Mouse (Mus musculus) B cell, adult 2 months (primary cell): ENCODE data around the gene Nrf1.

Experiments
- DNase-seq, 2 experiments: peaks; one replicate each; pipeline ENCODE4 v3.0.0; 2022

Nrf1 gene

GRCm38 (mm10) chr6:30150471-30150870 is 102.7 kb downstream of the Nrf1 start:
- DNase-seq: no peak

- DNase-seq: no peak
Observed at GRCm38 (mm10) chr6:30152163-30152562, 104.4 kb downstream of the Nrf1 start.

- no peak for DNase-seq
Observed at GRCm38 (mm10) chr6:30152649-30153048, 104.9 kb downstream of the Nrf1 start.

- DNase-seq: no peak
Observed at GRCm38 (mm10) chr6:30153076-30153475, 105.3 kb downstream of the Nrf1 start.

GRCm38 (mm10) chr6:30153733-30154415 is 106.1 kb downstream of the Nrf1 start:
- no peak for DNase-seq

- no peak for DNase-seq
Observed at GRCm38 (mm10) chr6:30159516-30160045, 111.8 kb downstream of the Nrf1 start.

GRCm38 (mm10) chr6:30160408-30160807 is 112.6 kb downstream of the Nrf1 start:
- DNase-seq: no peak

GRCm38 (mm10) chr6:30161618-30162017 is 113.8 kb downstream of the Nrf1 start:
- DNase-seq: no peak

GRCm38 (mm10) chr6:30162091-30162490 is 114.3 kb downstream of the Nrf1 start:
- DNase-seq: no peak

GRCm38 (mm10) chr6:30166349-30166748 is 118.6 kb downstream of the Nrf1 start:
- DNase-seq: no peak

- DNase-seq: no peak
Observed at GRCm38 (mm10) chr6:30167192-30167591, 119.4 kb downstream of the Nrf1 start.

- DNase-seq: no peak
Observed at GRCm38 (mm10) chr6:30168275-30168674, 120.5 kb downstream of the Nrf1 start.

- DNase-seq: no peak
Observed at GRCm38 (mm10) chr6:30169148-30169547, 121.4 kb downstream of the Nrf1 start.

GRCm38 (mm10) chr6:30171226-30171625 is 123.4 kb downstream of the Nrf1 start:
- peak; percentile 19 to 27 for DNase-seq

- DNase-seq: peak in 1 of 2 experiments; percentile 21
Observed at GRCm38 (mm10) chr6:30171967-30172366, 124.2 kb downstream of the Nrf1 start.

GRCm38 (mm10) chr6:30172441-30172819 is 124.6 kb downstream of the Nrf1 start:
- DNase-seq: no peak

- peak; percentile 41 to 51 for DNase-seq
Observed at GRCm38 (mm10) chr6:30172820-30173550, 125.2 kb downstream of the Nrf1 start.

- DNase-seq: peak; percentile 60 to 61
Observed at GRCm38 (mm10) chr6:30173551-30174460, 126.0 kb downstream of the Nrf1 start.

- DNase-seq: no peak
Observed at GRCm38 (mm10) chr6:30174461-30175224, 126.9 kb downstream of the Nrf1 start.

GRCm38 (mm10) chr6:30175225-30175917 is 127.6 kb downstream of the Nrf1 start:
- DNase-seq: peak; percentile 53 to 54

- peak; percentile 35 to 46 for DNase-seq
Observed at GRCm38 (mm10) chr6:30175918-30176421, 128.2 kb downstream of the Nrf1 start.
